Mouse (Mus musculus): ENCODE results near the gene Ern2. TPM values are rescaled to one million over a fixed set of nuclear protein-coding genes. Genes with fewer than 3 reads are reported as not detected.

The Ern2 gene
- polyA plus RNA-seq, 1 experiment: 0.19 TPM

- H3K27me3 ChIP-seq (ENCODE audit: control insufficient read depth, insufficient read depth, low read length): no peaks in the 10 kb centered on the region
- no peaks in the 10 kb centered on the region; the same call in 1 of the 2 replicates for H3K36me3 ChIP-seq (ENCODE audit: control insufficient read depth, insufficient read depth, low read length)
- no peak for TF ChIP-seq CTCF (IDR thresholded peaks at IDR 0.05; ENCODE audit: control insufficient read depth, insufficient read depth, insufficient replicate concordance, low read depth, low read length)
- no peak for TF ChIP-seq POLR2A (IDR thresholded peaks at IDR 0.05; ENCODE audit: control insufficient read depth, low read depth, low read length)
- H3K27ac ChIP-seq (ENCODE audit: control insufficient read depth, insufficient read depth, low read depth, low read length): 0 out of 2 replicates have a peak overlapping the region, but pooled peaks have one; percentile 23
- H3K4me3 ChIP-seq (ENCODE audit: control insufficient read depth, low read depth, low read length): peak overlapping the region; percentile 90
- peaks cover 17% of the 10 kb centered on the region for H3K4me1 ChIP-seq (ENCODE audit: control insufficient read depth, insufficient read depth, low read length)
Observed at GRCm38 (mm10) chr7:122160037-122160436, 26.0 kb downstream of the Ern2 start.

GRCm38 (mm10) chr7:122158915-122159902 lies 26.8 kb downstream of the Ern2 start, which contains the start of gene Plk1:
TSS of gene Plk1 (plus strand) at chr7:122159439.
- H3K27me3 ChIP-seq (ENCODE audit: control insufficient read depth, insufficient read depth, low read length): no peaks in the 10 kb centered on the region
- peak within 1 kb of the TSS; percentile 90 for H3K4me3 ChIP-seq (ENCODE audit: control insufficient read depth, low read depth, low read length)
- no peaks in the 10 kb centered on the region; the same call in 1 of the 2 replicates for H3K36me3 ChIP-seq (ENCODE audit: control insufficient read depth, insufficient read depth, low read length)
- TF ChIP-seq CTCF (IDR thresholded peaks at IDR 0.05; ENCODE audit: control insufficient read depth, insufficient read depth, insufficient replicate concordance, low read depth, low read length): 0 out of 2 replicates have a peak, but pooled peaks have one; percentile 4
- TF ChIP-seq POLR2A (IDR thresholded peaks at IDR 0.05; ENCODE audit: control insufficient read depth, low read depth, low read length): peak; percentile 60
- peaks cover 17% of the 10 kb centered on the region for H3K4me1 ChIP-seq (ENCODE audit: control insufficient read depth, insufficient read depth, low read length)
- peak within 1 kb of the TSS; percentile 73 for H3K27ac ChIP-seq (ENCODE audit: control insufficient read depth, insufficient read depth, low read depth, low read length)

GRCm38 (mm10) chr7:122158488-122158887 lies 27.5 kb downstream of the Ern2 start:
- Histone ChIP-seq H3K36me3 (ENCODE audit: control insufficient read depth, insufficient read depth, low read length) (no peaks in the 10 kb centered on the region; the same call in 1 of the 2 replicates), H3K4me3 (ENCODE audit: control insufficient read depth, low read depth, low read length) (peak overlapping the region; percentile 90), H3K27me3 (ENCODE audit: control insufficient read depth, insufficient read depth, low read length) (no peaks in the 10 kb centered on the region), H3K4me1 (ENCODE audit: control insufficient read depth, insufficient read depth, low read length) (peaks cover 17% of the 10 kb centered on the region), H3K27ac (ENCODE audit: control insufficient read depth, insufficient read depth, low read depth, low read length) (peak overlapping the region; percentile 73)
- TF ChIP-seq POLR2A (IDR thresholded peaks at IDR 0.05; ENCODE audit: control insufficient read depth, low read depth, low read length): no peak
- TF ChIP-seq CTCF (IDR thresholded peaks at IDR 0.05; ENCODE audit: control insufficient read depth, insufficient read depth, insufficient replicate concordance, low read depth, low read length): no peak

GRCm38 (mm10) chr7:122152473-122152872 lies 33.5 kb downstream of the Ern2 start:
- H3K4me3 ChIP-seq (ENCODE audit: control insufficient read depth, low read depth, low read length): no peak overlapping the region
- peaks cover 1% of the 10 kb centered on the region; the same call in 1 of the 2 replicates for H3K36me3 ChIP-seq (ENCODE audit: control insufficient read depth, insufficient read depth, low read length)
- no peaks in the 10 kb centered on the region for H3K27me3 ChIP-seq (ENCODE audit: control insufficient read depth, insufficient read depth, low read length)
- peaks cover 2% of the 10 kb centered on the region; the same call in 1 of the 2 replicates for H3K4me1 ChIP-seq (ENCODE audit: control insufficient read depth, insufficient read depth, low read length)
- H3K27ac ChIP-seq (ENCODE audit: control insufficient read depth, insufficient read depth, low read depth, low read length): no peak overlapping the region
- TF ChIP-seq CTCF (IDR thresholded peaks at IDR 0.05; ENCODE audit: control insufficient read depth, insufficient read depth, insufficient replicate concordance, low read depth, low read length): no peak

- TF ChIP-seq POLR2A (IDR thresholded peaks at IDR 0.05; ENCODE audit: control insufficient read depth, low read depth, low read length) (no peak), CTCF (IDR thresholded peaks at IDR 0.05; ENCODE audit: control insufficient read depth, insufficient read depth, insufficient replicate concordance, low read depth, low read length) (no peak)
- peaks cover 6% of the 10 kb centered on the region for H3K36me3 ChIP-seq (ENCODE audit: control insufficient read depth, insufficient read depth, low read length)
- no peak overlapping the region for H3K4me3 ChIP-seq (ENCODE audit: control insufficient read depth, low read depth, low read length)
- H3K4me1 ChIP-seq (ENCODE audit: control insufficient read depth, insufficient read depth, low read length): no peaks in the 10 kb centered on the region
- H3K27me3 ChIP-seq (ENCODE audit: control insufficient read depth, insufficient read depth, low read length): no peaks in the 10 kb centered on the region
- no peak overlapping the region for H3K27ac ChIP-seq (ENCODE audit: control insufficient read depth, insufficient read depth, low read depth, low read length)
Observed at GRCm38 (mm10) chr7:122140991-122141390, 45.0 kb downstream of the Ern2 start.

GRCm38 (mm10) chr7:122138190-122138589 lies 47.8 kb downstream of the Ern2 start:
- H3K36me3 ChIP-seq (ENCODE audit: control insufficient read depth, insufficient read depth, low read length): peaks cover 6% of the 10 kb centered on the region

GRCm38 (mm10) chr7:122137071-122137470 lies 48.9 kb downstream of the Ern2 start:
- Histone ChIP-seq H3K4me3 (ENCODE audit: control insufficient read depth, low read depth, low read length) (no peak overlapping the region), H3K36me3 (ENCODE audit: control insufficient read depth, insufficient read depth, low read length) (peaks cover 6% of the 10 kb centered on the region), H3K27me3 (ENCODE audit: control insufficient read depth, insufficient read depth, low read length) (no peaks in the 10 kb centered on the region), H3K4me1 (ENCODE audit: control insufficient read depth, insufficient read depth, low read length) (peaks cover 3% of the 10 kb centered on the region; the same call in 1 of the 2 replicates), H3K27ac (ENCODE audit: control insufficient read depth, insufficient read depth, low read depth, low read length) (no peak overlapping the region)
- TF ChIP-seq CTCF (IDR thresholded peaks at IDR 0.05; ENCODE audit: control insufficient read depth, insufficient read depth, insufficient replicate concordance, low read depth, low read length) (no peak), POLR2A (IDR thresholded peaks at IDR 0.05; ENCODE audit: control insufficient read depth, low read depth, low read length) (no peak)

More at GRCm38 (mm10) chr7:122138190-122138589, 47.8 kb downstream of the Ern2 start:
- Histone ChIP-seq H3K27me3 (ENCODE audit: control insufficient read depth, insufficient read depth, low read length) (no peaks in the 10 kb centered on the region), H3K27ac (ENCODE audit: control insufficient read depth, insufficient read depth, low read depth, low read length) (no peak overlapping the region), H3K4me1 (ENCODE audit: control insufficient read depth, insufficient read depth, low read length) (peaks cover 3% of the 10 kb centered on the region; the same call in 1 of the 2 replicates), H3K4me3 (ENCODE audit: control insufficient read depth, low read depth, low read length) (no peak overlapping the region)
- TF ChIP-seq POLR2A (IDR thresholded peaks at IDR 0.05; ENCODE audit: control insufficient read depth, low read depth, low read length): no peak
